Mouse (Mus musculus) neural tube, embryonic 14.5 days (tissue): Measurements from ENCODE around the gene Lmo7. TPM values are rescaled to one million over a fixed set of nuclear protein-coding genes. Genes with fewer than 3 reads are reported as not detected.

Source experiments
- ATAC-seq: fragments of 200-750 bp; cut with Nextera tagmentation; 2 replicates; pipeline ENCODE4 v1.8.0; 2017; ENCODE audit warnings: low read depth, mild to moderate bottlenecking, moderate TSS enrichment, moderate library complexity
- H3K27ac ChIP-seq: fragments of 300-500 bp; sonication (generic); 2 replicates; pipeline ENCODE4 v1.5.1; 2014; ENCODE audit warnings: low read depth, mild to moderate bottlenecking, control low read depth, low read length, moderate library complexity, mixed read lengths
- H3K27me3 ChIP-seq: fragments of 300-500 bp; sonication (generic); 2 replicates; pipeline ENCODE4 v1.6.1; 2014; ENCODE audit warnings: low read length; ENCODE audit not compliant: control insufficient read depth, insufficient read depth
- H3K36me3 ChIP-seq: fragments of 300-500 bp; sonication (generic); 2 replicates; pipeline ENCODE4 v1.6.1; 2014; ENCODE audit warnings: low read length, mixed read lengths; ENCODE audit not compliant: control insufficient read depth, insufficient read depth
- H3K4me1 ChIP-seq: fragments of 300-500 bp; sonication (generic); 2 replicates; pipeline ENCODE4 v1.6.1; 2014; ENCODE audit warnings: low read length; ENCODE audit not compliant: control insufficient read depth, insufficient read depth
- H3K4me2 ChIP-seq: fragments of 300-500 bp; sonication (generic); 2 replicates; pipeline ENCODE4 v1.6.1; 2014; ENCODE audit warnings: mild to moderate bottlenecking, low read depth, low read length, control low read depth
- H3K4me3 ChIP-seq: fragments of 300-500 bp; sonication (generic); 2 replicates; pipeline ENCODE4 v1.5.1; 2014; ENCODE audit warnings: low read depth, low read length, control low read depth, mixed read lengths
- H3K9ac ChIP-seq: fragments of 300-500 bp; sonication (generic); replicated peaks from 2 replicates; pipeline ENCODE4 v1.6.1; 2014; ENCODE audit warnings: low read depth, mild to moderate bottlenecking, control low read depth, low read length, mixed read lengths
- H3K9me3 ChIP-seq: fragments of 300-500 bp; sonication (generic); 2 replicates; pipeline ENCODE4 v1.6.1; 2016; ENCODE audit warnings: low read length; ENCODE audit not compliant: control insufficient read depth
- WGBS: fragments of 180-500 bp; shearing (Covaris S2); extraction: QIAGEN DNeasy Blood & Tissue Kit; methylation state at CpG from one replicate; pipeline ENCODE4 v1.1.7; 2014; 5-methylcytosine and 5-hydroxymethylcytosine counted together
- polyA plus RNA-seq: library from polyadenylated mRNA; unstranded; fragments of >200 nt; fragmentation: Nextera tagmentation; extraction: Ambion mirVana; gene quantifications from 2 replicates; pipeline ENCODE4 v1.2.1, GENCODE M21; 2014

Lmo7 gene
- polyA plus RNA-seq, 1 experiment from 2014 or later = 1.7 TPM

GRCm38 (mm10) chr14:101953793-101954468 lies 224.2 kb downstream of the Lmo7 start:
- Histone ChIP-seq H3K9ac (no peak overlapping the region), H3K27me3 (no peaks in the 10 kb centered on the region), H3K4me1 (no peaks in the 10 kb centered on the region; the same call in 1 of the 2 replicates), H3K9me3 (no peaks in the 10 kb centered on the region), H3K4me2 (no peak overlapping the region), H3K27ac (no peak overlapping the region), H3K4me3 (no peak overlapping the region), H3K36me3 (no peaks in the 10 kb centered on the region)
- no peak for ATAC-seq
- WGBS = 83% methylated on average over 9 of the region's 9 CpGs

GRCm38 (mm10) chr14:101964381-101964780 lies 234.6 kb downstream of the Lmo7 start:
- no peaks in the 10 kb centered on the region for H3K27me3 ChIP-seq
- no peak overlapping the region for H3K4me3 ChIP-seq
- no peak overlapping the region for H3K4me2 ChIP-seq
- no peaks in the 10 kb centered on the region for H3K36me3 ChIP-seq
- H3K27ac ChIP-seq = no peak overlapping the region
- no peak for ATAC-seq
- 81% methylated on average over 6 of the region's 6 CpGs for WGBS
- no peak overlapping the region for H3K9ac ChIP-seq
- H3K9me3 ChIP-seq = no peaks in the 10 kb centered on the region
- H3K4me1 ChIP-seq = no peaks in the 10 kb centered on the region

- 76% methylated on average over 1 of the region's 1 CpGs for WGBS
- H3K27ac ChIP-seq = no peak overlapping the region
- H3K36me3 ChIP-seq = no peaks in the 10 kb centered on the region
- ATAC-seq = no peak
- H3K4me3 ChIP-seq = no peak overlapping the region
- H3K9ac ChIP-seq = no peak overlapping the region
- H3K27me3 ChIP-seq = no peaks in the 10 kb centered on the region
- H3K4me1 ChIP-seq = no peaks in the 10 kb centered on the region
- H3K9me3 ChIP-seq = no peaks in the 10 kb centered on the region
- H3K4me2 ChIP-seq = no peak overlapping the region
Measured at GRCm38 (mm10) chr14:101964956-101965355, 235.2 kb downstream of the Lmo7 start.

- Histone ChIP-seq H3K4me1 (no peaks in the 10 kb centered on the region), H3K36me3 (no peaks in the 10 kb centered on the region), H3K4me2 (no peak overlapping the region), H3K4me3 (no peak overlapping the region), H3K9me3 (no peaks in the 10 kb centered on the region), H3K9ac (no peak overlapping the region), H3K27me3 (no peaks in the 10 kb centered on the region), H3K27ac (no peak overlapping the region)
- WGBS = 77% methylated on average over 1 of the region's 1 CpGs
- no peak for ATAC-seq
Measured at GRCm38 (mm10) chr14:101972764-101973163, 243.0 kb downstream of the Lmo7 start.

- WGBS = 57% methylated on average over 6 of the region's 6 CpGs
- no peak for ATAC-seq
- Histone ChIP-seq H3K36me3 (no peaks in the 10 kb centered on the region), H3K9me3 (no peaks in the 10 kb centered on the region), H3K9ac (no peak overlapping the region), H3K27ac (no peak overlapping the region), H3K4me2 (no peak overlapping the region), H3K27me3 (no peaks in the 10 kb centered on the region), H3K4me1 (no peaks in the 10 kb centered on the region), H3K4me3 (no peak overlapping the region)
Measured at GRCm38 (mm10) chr14:101973171-101973570, 243.4 kb downstream of the Lmo7 start.

GRCm38 (mm10) chr14:101976021-101976685 lies 246.4 kb downstream of the Lmo7 start:
- Histone ChIP-seq H3K4me1 (no peaks in the 10 kb centered on the region), H3K27me3 (no peaks in the 10 kb centered on the region), H3K9me3 (no peaks in the 10 kb centered on the region), H3K36me3 (no peaks in the 10 kb centered on the region), H3K27ac (no peak overlapping the region), H3K4me2 (no peak overlapping the region), H3K4me3 (no peak overlapping the region), H3K9ac (no peak overlapping the region)
- ATAC-seq = no peak
- 83% methylated on average over 11 of the region's 11 CpGs for WGBS

Other genes starting within 250 kb of the Lmo7 start
- gene Tbc1d4, start 120.8 kb upstream of the Lmo7 start, polyA plus RNA-seq = 5.3 and 6.1 TPM in 2 replicates
- gene Commd6, start 89.3 kb upstream of the Lmo7 start, polyA plus RNA-seq = 90.2 and 102 TPM in 2 replicates
- 237 and 280 TPM in 2 replicates for gene Uchl3, start 76.0 kb upstream of the Lmo7 start, polyA plus RNA-seq
- not detected in 2 replicates for gene Gm9922, start 143 bp upstream of the Lmo7 start, polyA plus RNA-seq